Mouse (Mus musculus) MEL (cell line): ENCODE data around the gene Thbs3. TPM values are rescaled to one million over a fixed set of nuclear protein-coding genes. Genes with fewer than 3 reads are reported as not detected.

Source experiments
- DNase-seq: peaks from one replicate; pipeline ENCODE4 v3.0.0; 2011; ENCODE audit warnings: low read depth, low spot score
- H3K27ac ChIP-seq: 2 replicates; pipeline ENCODE4 v1.5.1; 2012; ENCODE audit warnings: low read depth, mild to moderate bottlenecking, control low read depth, low read length, moderate library complexity; ENCODE audit not compliant: control insufficient read depth
- H3K27me3 ChIP-seq, 2 experiments: fragments of 150-350 bp in 1 of 2; sonication (generic) in 1 of 2; 2 replicates each; pipeline ENCODE4 v1.6.1; 2012; ENCODE audit warnings: low read length in 2 of 2, mild to moderate bottlenecking in 2 of 2, improper control_type of control experiment in 1 of 2, moderate library complexity in 1 of 2; ENCODE audit not compliant: insufficient read depth in 2 of 2, control insufficient read depth in 1 of 2
- H3K36me3 ChIP-seq, 2 experiments: 2 replicates each; pipeline ENCODE4 v1.6.1; 2012 to 2014; ENCODE audit warnings: low read length in 2 of 2, improper control_type of control experiment in 1 of 2, inconsistent platforms in 1 of 2, mild to moderate bottlenecking in 1 of 2; ENCODE audit not compliant: insufficient read depth in 2 of 2, control insufficient read depth in 1 of 2
- H3K4me1 ChIP-seq, 2 experiments: fragments of 150-350 bp in 1 of 2; sonication (generic) in 1 of 2; 2 replicates each; pipeline ENCODE4 v1.6.1; 2012; ENCODE audit warnings: low read length in 2 of 2, improper control_type of control experiment in 1 of 2, mild to moderate bottlenecking in 1 of 2; ENCODE audit not compliant: insufficient read depth in 2 of 2, control insufficient read depth in 1 of 2
- H3K4me3 ChIP-seq, 2 experiments: fragments of 150-350 bp in 1 of 2; sonication (generic) in 1 of 2; 2 replicates each; pipeline ENCODE4 v1.5.1; 2012; ENCODE audit warnings: low read depth in 2 of 2, low read length in 2 of 2, mild to moderate bottlenecking in 2 of 2, moderate library complexity in 2 of 2, control low read depth in 1 of 2, improper control_type of control experiment in 1 of 2; ENCODE audit not compliant: control insufficient read depth in 1 of 2, insufficient read depth in 1 of 2
- H3K79me2 ChIP-seq: 2 replicates; pipeline ENCODE4 v1.6.1; 2012; ENCODE audit warnings: mild to moderate bottlenecking, low read length, moderate library complexity; ENCODE audit not compliant: control insufficient read depth, poor library complexity, insufficient read depth
- H3K9ac ChIP-seq: 2 replicates; pipeline ENCODE4 v1.6.1; 2012; ENCODE audit warnings: low read depth, mild to moderate bottlenecking, control low read depth, low read length, moderate library complexity; ENCODE audit not compliant: control insufficient read depth, poor library complexity, severe bottlenecking
- H3K9me3 ChIP-seq: fragments of 150-350 bp; sonication (generic); replicated peaks from 2 replicates; pipeline ENCODE4 v1.6.1; 2012; ENCODE audit warnings: mild to moderate bottlenecking, low read length, improper control_type of control experiment, moderate library complexity; ENCODE audit not compliant: insufficient read depth
- E2F4 ChIP-seq: IDR thresholded peaks from 2 replicates; pipeline ENCODE4 v1.6.1; 2011; ENCODE audit warnings: low read depth, low read length, improper control_type of control experiment, borderline replicate concordance
- EP300 ChIP-seq, 2 experiments: IDR thresholded peaks; 2 replicates each; pipeline ENCODE4 v1.6.1; 2011; ENCODE audit warnings: improper control_type of control experiment in 2 of 2, low read length in 2 of 2, low read depth in 1 of 2, mild to moderate bottlenecking in 1 of 2
- ETS1 ChIP-seq: IDR thresholded peaks from 2 replicates; pipeline ENCODE4 v1.6.1; 2012; ENCODE audit warnings: low read depth, mild to moderate bottlenecking, inconsistent platforms, low read length, improper control_type of control experiment, moderate library complexity
- GATA1 ChIP-seq: IDR thresholded peaks from 2 replicates; pipeline ENCODE4 v1.6.1; 2011; ENCODE audit warnings: low read depth, low read length, improper control_type of control experiment
- JUND ChIP-seq: IDR thresholded peaks from 2 replicates; pipeline ENCODE4 v1.6.1; 2011; ENCODE audit warnings: low read depth, mild to moderate bottlenecking, improper control_type of control experiment, low read length
- KAT2A ChIP-seq: conservative IDR thresholded peaks from 2 replicates; pipeline ENCODE4 v1.6.1; 2012; ENCODE audit warnings: low read depth, low read length, improper control_type of control experiment, inconsistent platforms
- MEF2A ChIP-seq: IDR thresholded peaks from 2 replicates; pipeline ENCODE4 v1.6.1; 2014; ENCODE audit warnings: low read depth, mild to moderate bottlenecking, inconsistent platforms, low read length, improper control_type of control experiment; ENCODE audit not compliant: poor library complexity, insufficient replicate concordance, severe bottlenecking; ENCODE audit errors: extremely low read depth
- MXI1 ChIP-seq: IDR thresholded peaks from 2 replicates; pipeline ENCODE4 v1.6.1; 2011; ENCODE audit warnings: mild to moderate bottlenecking, low read depth, low read length, improper control_type of control experiment
- MYC ChIP-seq: IDR thresholded peaks from 2 replicates; pipeline ENCODE4 v1.6.1; 2011; ENCODE audit warnings: low read depth, mild to moderate bottlenecking, low read length, improper control_type of control experiment, moderate library complexity
- NRF1 ChIP-seq: IDR thresholded peaks from 2 replicates; pipeline ENCODE4 v1.6.1; 2014; ENCODE audit warnings: low read depth, mild to moderate bottlenecking, inconsistent platforms, low read length, improper control_type of control experiment, moderate library complexity; ENCODE audit not compliant: poor library complexity, insufficient read depth, severe bottlenecking
- POLR2AphosphoS5 ChIP-seq: IDR thresholded peaks from 2 replicates; pipeline ENCODE4 v1.6.1; 2012; ENCODE audit warnings: low read depth, borderline replicate concordance, mild to moderate bottlenecking, inconsistent platforms, low read length, moderate library complexity, mixed read lengths
- SMC3 ChIP-seq: IDR thresholded peaks from 2 replicates; pipeline ENCODE4 v1.6.1; 2011; ENCODE audit warnings: low read depth, low read length, improper control_type of control experiment
- TAL1 ChIP-seq: IDR thresholded peaks from 2 replicates; pipeline ENCODE4 v1.6.1; 2012; ENCODE audit warnings: mild to moderate bottlenecking, inconsistent platforms, low read length, moderate library complexity, mixed read lengths
- TBP ChIP-seq: IDR thresholded peaks from 2 replicates; pipeline ENCODE4 v1.8.0; 2011; ENCODE audit warnings: low read depth, low read length, improper control_type of control experiment
- USF1 ChIP-seq: IDR thresholded peaks from 2 replicates; pipeline ENCODE4 v1.6.1; 2014; ENCODE audit warnings: low read depth, mild to moderate bottlenecking, inconsistent platforms, low read length, improper control_type of control experiment, moderate library complexity
- USF2 ChIP-seq, 2 experiments: IDR thresholded peaks; 2 replicates each; pipeline ENCODE4 v1.6.1; 2011 to 2012; ENCODE audit warnings: improper control_type of control experiment in 2 of 2, low read length in 2 of 2, borderline replicate concordance in 1 of 2, inconsistent platforms in 1 of 2, low read depth in 1 of 2, mild to moderate bottlenecking in 1 of 2; ENCODE audit not compliant: insufficient read depth in 1 of 2
- ZMIZ1 ChIP-seq: IDR thresholded peaks from 2 replicates; pipeline ENCODE4 v1.6.1; 2012; ENCODE audit warnings: low read depth, mild to moderate bottlenecking, inconsistent platforms, low read length, improper control_type of control experiment, moderate library complexity
- polyA plus RNA-seq, 2 experiments: library from polyadenylated mRNA; stranded (reverse) in 1 of 2; unstranded in 1 of 2; fragments of >175 nt in 1 of 2; fragments of >200 nt in 1 of 2; gene quantifications; 2 replicates each; pipeline versions ENCODE4 v1.2.1 to v1.2.4; 2012; ENCODE audit warnings: low replicate concordance in 2 of 2, low read depth in 1 of 2; ENCODE audit not compliant: insufficient read length in 2 of 2, insufficient read depth in 1 of 2, missing spikeins in 1 of 2
- total RNA-seq: library from RNA; depleted of rRNA; stranded (reverse); fragments of 300-350 nt; gene quantifications from 2 replicates; pipeline ENCODE4 v1.2.3, GENCODE M21; 2012

Gene Thbs3
- total and polyA plus RNA-seq, 3 experiments: 1.8 to 4.9 TPM; not detected in 1

DNA sequence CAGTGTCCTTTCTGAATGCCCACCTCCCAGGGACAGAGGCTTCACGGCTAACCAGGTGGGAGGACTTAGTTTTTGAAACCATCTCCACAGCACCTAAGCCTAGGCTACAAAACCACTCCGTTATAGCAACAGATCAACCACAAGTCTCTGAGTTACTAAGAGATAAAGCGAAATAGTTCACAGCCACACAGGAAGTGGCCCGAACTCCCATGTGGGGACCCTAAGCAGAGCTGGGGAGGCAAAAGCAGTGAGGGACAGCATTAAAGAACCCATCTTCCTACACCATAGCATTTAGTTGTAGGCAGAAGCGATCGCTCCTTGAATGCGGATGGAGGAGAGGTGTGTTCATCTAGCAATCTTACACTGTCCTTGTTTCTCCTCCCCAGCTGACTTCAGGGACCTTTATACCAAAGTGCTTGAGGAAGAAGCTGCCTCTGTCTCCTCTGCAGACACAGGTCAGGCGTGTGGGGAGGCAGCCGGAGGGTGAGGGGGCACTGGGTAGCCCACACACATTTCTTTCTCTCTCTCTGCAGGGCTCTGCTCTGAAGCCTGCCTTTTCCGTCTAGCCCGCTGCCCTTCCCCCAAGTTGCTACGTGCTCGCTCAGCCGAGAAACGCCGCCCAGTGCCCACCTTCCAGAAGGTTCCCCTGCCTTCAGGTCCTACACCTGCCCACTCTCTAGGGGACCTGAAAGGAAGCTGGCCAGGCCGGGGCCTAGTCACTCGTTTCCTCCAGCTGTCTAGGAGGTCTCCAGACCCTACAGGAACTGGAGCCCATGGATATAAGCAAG, 27.1 kb upstream of the Thbs3 start (continued):
- TF ChIP-seq SMC3 (no peak), JUND (0 out of 2 replicates have a peak, but pooled peaks have one; percentile 16), ETS1 (peak; percentile 68), MXI1 (peak; percentile 79), USF1 (0 out of 2 replicates have a peak, but pooled peaks have one; percentile 26), ZMIZ1 (no peak), TBP (0 out of 2 replicates have a peak, but pooled peaks have one; percentile 40), MYC (peak; percentile 74; the same call in 1 of the 2 replicates), GATA1 (peak; percentile 68; the same call in 1 of the 2 replicates), EP300 (IDR thresholded peaks at IDR 0.05; ENCODE audit: low read depth in 1 of 2, low read length in 2 of 2) (peak; percentile 68 to 73), MEF2A (no peak)
- TF ChIP-seq, all 39 proteins: peak for 17

DNA sequence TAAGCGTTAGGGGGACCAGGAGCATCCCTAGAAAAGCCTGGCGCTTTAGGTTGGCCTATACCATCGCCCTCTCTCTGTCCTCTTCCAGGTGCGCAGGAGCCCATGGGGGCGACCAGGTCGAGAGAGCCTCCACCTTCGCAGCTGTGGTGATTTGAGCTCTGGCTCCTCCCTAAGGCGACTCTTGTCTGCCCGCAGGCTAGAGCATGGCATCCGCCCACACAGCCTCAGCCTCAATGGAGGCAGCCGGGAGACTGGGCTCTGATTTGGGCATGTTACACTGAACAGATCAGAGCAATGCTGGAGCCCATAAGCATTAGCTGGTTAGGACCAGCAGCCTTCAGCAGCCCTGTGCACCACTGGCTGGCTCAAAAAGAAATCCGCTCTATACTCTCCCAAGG, 26.5 kb upstream of the Thbs3 start:
- no peaks in the 10 kb centered on the region; the same call in 1 of the 2 replicates for H3K79me2 ChIP-seq
- no peak overlapping the region; the same call in 1 of the 2 replicates for H3K9ac ChIP-seq
- DNase-seq: no peak
- H3K27ac ChIP-seq: peak overlapping the region; percentile 38; the same call in 1 of the 2 replicates
- no peak for TF ChIP-seq E2F4
- TF ChIP-seq MXI1: no peak
- TF ChIP-seq KAT2A: no peak
- no peak for TF ChIP-seq NRF1
- no peak for TF ChIP-seq POLR2AphosphoS5
- TF ChIP-seq USF2 (IDR thresholded peaks at IDR 0.05; ENCODE audit: borderline replicate concordance in 1 of 2, insufficient read depth in 1 of 2, low read depth in 1 of 2, low read length in 2 of 2): no peak
- TF ChIP-seq ETS1: no peak
- no peak for TF ChIP-seq TAL1
- TF ChIP-seq, all 39 proteins: peak for 0
- Histone ChIP-seq H3K9me3 (no peaks in the 10 kb centered on the region), H3K36me3 (peaks cover 0 to 55% of the 10 kb centered on the region in 2 experiments; a peak in 2 of 4 replicates), H3K4me3 (no peak overlapping the region), H3K4me1 (peaks cover 37 to 71% of the 10 kb centered on the region in 2 experiments), H3K27me3 (no peaks in the 10 kb centered on the region)
